Comparison of ENCODE assay signal across 13 mouse cellular contexts in the genomic region with DNA sequence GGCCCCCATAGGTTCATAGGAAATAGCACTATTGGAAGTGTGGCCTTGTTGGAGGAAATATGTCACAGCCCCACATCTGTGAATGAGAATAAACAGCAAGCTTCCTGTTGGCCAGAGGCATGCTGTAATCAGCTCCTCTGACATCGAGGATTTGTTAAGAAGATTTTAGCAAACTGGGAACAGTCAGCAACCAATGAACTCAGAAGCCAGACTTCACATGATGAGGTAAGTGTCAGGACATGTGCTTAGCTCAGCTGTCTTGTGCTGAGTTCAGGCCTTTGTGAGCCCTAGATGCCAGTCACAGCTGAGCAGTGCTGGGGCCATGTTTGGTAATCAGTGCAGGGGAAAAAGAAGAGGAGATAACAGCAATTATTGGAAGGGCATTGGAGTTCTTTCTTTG.
DNase-seq lines count a peak whose midpoint lies in the region; ATAC-seq and TF ChIP-seq lines count a peak whose summit lies in the region.
"Had no signal": no experiment of that assay in that cellular context is flagged by ENCODE, and none has a peak within 500 bp of the region (broad histone marks: within the 10 kb centered on the region; RNA-seq: fewer than 3 reads in every experiment).

No protein-coding gene starts in this region.

- DNase-seq in lung, embryonic 14.5 days, result peak; percentile 60
- DNase-seq in lung, adult 18-20 months, result no peak
- no peak for DNase-seq in urinary bladder, postnatal 14 days (ENCODE audit: low spot score)
- DNase-seq in B cell, adult 2 months, result no peak
- DNase-seq: cerebellum, adult 9-10 months; kidney, postnatal 36 days; right cerebral cortex, postnatal 14 days; thymus, adult 18-20 months had no signal

- no peak overlapping the region for H3K4me2 ChIP-seq in forebrain, embryonic 15.5 days (replicated peaks)
- no peak overlapping the region for H3K4me2 ChIP-seq in forebrain, embryonic 13.5 days
- H3K4me2 ChIP-seq in lung, embryonic 14.5 days, result no peak overlapping the region
- no peak overlapping the region for H3K4me2 ChIP-seq in heart, embryonic 11.5 days
- H3K4me2 ChIP-seq: liver, embryonic 12.5 days had no signal

- H3K79me2 ChIP-seq in macrophage (ENCODE audit: inconsistent target), result no peaks in the 10 kb centered on the region

- no peak for TF ChIP-seq CTCF in lung, embryonic 14.5 days (IDR thresholded peaks at IDR 0.05; ENCODE audit: low read depth)

- no peaks in the 10 kb centered on the region for H3K9me3 ChIP-seq in forebrain, embryonic 15.5 days
- H3K9me3 ChIP-seq in forebrain, embryonic 13.5 days (replicated peaks), result no peaks in the 10 kb centered on the region
- H3K9me3 ChIP-seq in lung, embryonic 14.5 days (ENCODE audit: low read depth, low read length), result no peaks in the 10 kb centered on the region
- H3K9me3 ChIP-seq in heart, embryonic 11.5 days (replicated peaks; ENCODE audit: control insufficient read depth, low read length), result no peaks in the 10 kb centered on the region
- H3K9me3 ChIP-seq: liver, embryonic 12.5 days had no signal

- no peaks in the 10 kb centered on the region for H3K27me3 ChIP-seq in forebrain, embryonic 15.5 days
- no peaks in the 10 kb centered on the region for H3K27me3 ChIP-seq in forebrain, embryonic 13.5 days
- no peaks in the 10 kb centered on the region for H3K27me3 ChIP-seq in lung, embryonic 14.5 days (ENCODE audit: insufficient read depth, low read length)
- H3K27me3 ChIP-seq in heart, embryonic 11.5 days (ENCODE audit: control insufficient read depth, insufficient read depth, low read length), result no peaks in the 10 kb centered on the region
- H3K27me3 ChIP-seq: liver, embryonic 12.5 days had no signal

- peaks cover 39% of the 10 kb centered on the region for H3K4me1 ChIP-seq in forebrain, embryonic 15.5 days
- H3K4me1 ChIP-seq in forebrain, embryonic 13.5 days, result peaks cover 23% of the 10 kb centered on the region
- H3K4me1 ChIP-seq in lung, embryonic 14.5 days (ENCODE audit: insufficient read depth), result no peaks in the 10 kb centered on the region; the same call in 1 of the 2 replicates
- H3K4me1 ChIP-seq in heart, embryonic 11.5 days (ENCODE audit: control insufficient read depth, insufficient read depth, low read length), result peaks cover 29% of the 10 kb centered on the region
- H3K4me1 ChIP-seq: liver, embryonic 12.5 days had no signal

- ATAC-seq in forebrain, embryonic 15.5 days (replicated peaks), result 0 out of 2 replicates have a peak, but pooled peaks have one; percentile 35
- no peak for ATAC-seq in forebrain, embryonic 13.5 days
- peak; percentile 65 for ATAC-seq in lung, embryonic 14.5 days (ENCODE audit: insufficient read depth)
- ATAC-seq in heart, embryonic 11.5 days (replicated peaks; ENCODE audit: insufficient number of reproducible peaks, low FRiP score, low TSS enrichment), result peak; percentile 58
- ATAC-seq: liver, embryonic 12.5 days had no signal

- H3K36me3 ChIP-seq in forebrain, embryonic 15.5 days, result 0 out of 2 replicates have a peak, but pooled peaks cover 3% of the 10 kb centered on the region
- peaks cover 17% of the 10 kb centered on the region; the same call in 1 of the 2 replicates for H3K36me3 ChIP-seq in forebrain, embryonic 13.5 days (ENCODE audit: poor library complexity, severe bottlenecking)
- H3K36me3 ChIP-seq in lung, embryonic 14.5 days (ENCODE audit: insufficient read depth), result no peaks in the 10 kb centered on the region
- no peaks in the 10 kb centered on the region for H3K36me3 ChIP-seq in heart, embryonic 11.5 days (ENCODE audit: control insufficient read depth, insufficient read depth, low read length)
- no peaks in the 10 kb centered on the region for H3K36me3 ChIP-seq in macrophage (ENCODE audit: inconsistent target)
- H3K36me3 ChIP-seq: liver, embryonic 12.5 days had no signal

- H3K27ac ChIP-seq in forebrain, embryonic 15.5 days (replicated peaks), result peak overlapping the region; percentile 65
- no peak overlapping the region for H3K27ac ChIP-seq in forebrain, embryonic 13.5 days
- H3K27ac ChIP-seq in lung, embryonic 14.5 days (ENCODE audit: low read depth), result no peak overlapping the region
- H3K27ac ChIP-seq in heart, embryonic 11.5 days (ENCODE audit: low read depth, low read length), result peak overlapping the region; percentile 62
- 0 out of 2 replicates have a peak overlapping the region, but pooled peaks have one; percentile 21 for H3K27ac ChIP-seq in macrophage
- H3K27ac ChIP-seq: liver, embryonic 12.5 days had no signal

- H3K4me3 ChIP-seq in forebrain, embryonic 15.5 days, result no peak overlapping the region
- H3K4me3 ChIP-seq in forebrain, embryonic 13.5 days, result no peak overlapping the region
- no peak overlapping the region for H3K4me3 ChIP-seq in lung, embryonic 14.5 days (ENCODE audit: low read depth, low read length)
- no peak overlapping the region for H3K4me3 ChIP-seq in heart, embryonic 11.5 days (ENCODE audit: low read depth, low read length)
- no peak overlapping the region for H3K4me3 ChIP-seq in macrophage (ENCODE audit: inconsistent target)
- H3K4me3 ChIP-seq: liver, embryonic 12.5 days had no signal

- H3K9ac ChIP-seq in forebrain, embryonic 15.5 days (replicated peaks), result no peak overlapping the region
- H3K9ac ChIP-seq in forebrain, embryonic 13.5 days, result no peak overlapping the region
- no peak overlapping the region for H3K9ac ChIP-seq in lung, embryonic 14.5 days
- H3K9ac ChIP-seq in heart, embryonic 11.5 days (ENCODE audit: low read depth, low read length), result no peak overlapping the region
- H3K9ac ChIP-seq: liver, embryonic 12.5 days had no signal

- 21% methylated on average over 1 of the region's 1 CpGs for WGBS in forebrain, embryonic 15.5 days
- 49% methylated on average over 1 of the region's 1 CpGs for WGBS in forebrain, embryonic 13.5 days
- 24% methylated on average over 1 of the region's 1 CpGs for WGBS in lung, embryonic 14.5 days
- 2% methylated on average over 1 of the region's 1 CpGs for WGBS in heart, embryonic 11.5 days (ENCODE audit: insufficient replicate concordance)
- 15% methylated on average over 1 of the region's 1 CpGs for WGBS in macrophage (ENCODE audit: missing documents)

Comparison
In these comparisons a context has a peak if more than half of its experiments do, and no peak if none do; other contexts are left out.
1. H3K27ac ChIP-seq: peak in forebrain, embryonic 15.5 days (single experiment), heart, embryonic 11.5 days (single experiment) and macrophage (single experiment); none in forebrain, embryonic 13.5 days (single experiment) and lung, embryonic 14.5 days (single experiment).